Mouse (Mus musculus): Measurements from ENCODE around the gene Ceacam9.
"Not testable (repeated sequence)": the region's sequence is repeated elsewhere in the genome, so short reads cannot be mapped to it uniquely, and the experiment has no call there.

Gene Ceacam9

GRCm38 (mm10) chr7:16721629-16722028 lies at the start of gene Ceacam9:
Gene Ceacam9, plus strand, starts transcription at chr7:16721929.
- DNase-seq (ENCODE audit: low read depth, low spot score), result no peak

GRCm38 (mm10) chr7:16673823-16674222 lies 47.9 kb upstream of the Ceacam9 start:
- DNase-seq (ENCODE audit: low read depth, low spot score), result no peak

GRCm38 (mm10) chr7:16674699-16675098 lies 47.0 kb upstream of the Ceacam9 start:
- not testable (repeated sequence) for DNase-seq (ENCODE audit: low read depth, low spot score)

- no peak for DNase-seq (ENCODE audit: low read depth, low spot score)
Measured at GRCm38 (mm10) chr7:16675605-16676004, 46.1 kb upstream of the Ceacam9 start, which contains the start of gene Ceacam15. Gene Ceacam15, minus strand, starts transcription at chr7:16675705.

- DNase-seq (ENCODE audit: low read depth, low spot score), result not testable (repeated sequence)
Measured at GRCm38 (mm10) chr7:16680194-16680593, 41.5 kb upstream of the Ceacam9 start.

GRCm38 (mm10) chr7:16689196-16689595 lies 32.5 kb upstream of the Ceacam9 start:
- no peak for DNase-seq (ENCODE audit: low read depth, low spot score)

- peak; percentile 67 for DNase-seq (ENCODE audit: low read depth, low spot score)
Measured at GRCm38 (mm10) chr7:16695025-16695424, 26.7 kb upstream of the Ceacam9 start.

GRCm38 (mm10) chr7:16699042-16699441 lies 22.7 kb upstream of the Ceacam9 start:
- peak; percentile 75 for DNase-seq (ENCODE audit: low read depth, low spot score)

- no peak for DNase-seq (ENCODE audit: low read depth, low spot score)
Measured at GRCm38 (mm10) chr7:16700583-16700982, 21.1 kb upstream of the Ceacam9 start.

GRCm38 (mm10) chr7:16706385-16706784 lies 15.3 kb upstream of the Ceacam9 start:
- DNase-seq (ENCODE audit: low read depth, low spot score), result no peak

GRCm38 (mm10) chr7:16708244-16708643 lies 13.5 kb upstream of the Ceacam9 start:
- DNase-seq (ENCODE audit: low read depth, low spot score), result no peak

- peak; percentile 47 for DNase-seq (ENCODE audit: low read depth, low spot score)
Measured at GRCm38 (mm10) chr7:16710604-16711003, 11.1 kb upstream of the Ceacam9 start.

- peak; percentile 37 for DNase-seq (ENCODE audit: low read depth, low spot score)
Measured at GRCm38 (mm10) chr7:16712633-16713415, 8.9 kb upstream of the Ceacam9 start.

- not testable (repeated sequence) for DNase-seq (ENCODE audit: low read depth, low spot score)
Measured at GRCm38 (mm10) chr7:16716456-16717152, 5.1 kb upstream of the Ceacam9 start.

- not testable (repeated sequence) for DNase-seq (ENCODE audit: low read depth, low spot score)
Measured at GRCm38 (mm10) chr7:16722490-16722889, 761 bp downstream of the Ceacam9 start.

- DNase-seq (ENCODE audit: low read depth, low spot score), result peak; percentile 81
Measured at GRCm38 (mm10) chr7:16728596-16729348, 7.0 kb downstream of the Ceacam9 start.

- DNase-seq (ENCODE audit: low read depth, low spot score), result not testable (repeated sequence)
Measured at GRCm38 (mm10) chr7:16729563-16729962, 7.8 kb downstream of the Ceacam9 start.

GRCm38 (mm10) chr7:16730791-16731190 lies 9.1 kb downstream of the Ceacam9 start:
- no peak for DNase-seq (ENCODE audit: low read depth, low spot score)

GRCm38 (mm10) chr7:16731893-16732422 lies 10.2 kb downstream of the Ceacam9 start:
- no peak for DNase-seq (ENCODE audit: low read depth, low spot score)

- no peak for DNase-seq (ENCODE audit: low read depth, low spot score)
Measured at GRCm38 (mm10) chr7:16737606-16738072, 15.9 kb downstream of the Ceacam9 start.

- DNase-seq (ENCODE audit: low read depth, low spot score), result peak; percentile 97
Measured at GRCm38 (mm10) chr7:16738073-16738696, 16.5 kb downstream of the Ceacam9 start, which contains the start of gene Ap2s1. Gene Ap2s1, plus strand, starts transcription at chr7:16738410.
